Mouse (Mus musculus) adrenal gland, postnatal 4 days (tissue): ENCODE data around the gene Med24. TPM values are rescaled to one million over a fixed set of nuclear protein-coding genes. Genes with fewer than 3 reads are reported as not detected.

Source experiments
- DNase-seq, 2 experiments: peaks; one replicate each; pipeline ENCODE4 v3.0.0; 2021 to 2022; ENCODE audit warnings: low spot score in 2 of 2, mixed read lengths in 2 of 2
- total RNA-seq, 2 experiments: library from RNA; stranded (reverse); gene quantifications; 2 replicates each; pipeline ENCODE4 v1.2.3; 2021

Med24 gene
- total RNA-seq, 2 experiments from 2014 or later: 75.7 to 84.8 TPM

GRCm38 (mm10) chr11:98766346-98766745, 37.1 kb upstream of the Med24 start:
- no peak for DNase-seq

GRCm38 (mm10) chr11:98765421-98766309, 36.4 kb upstream of the Med24 start:
- no peak for DNase-seq

DNA sequence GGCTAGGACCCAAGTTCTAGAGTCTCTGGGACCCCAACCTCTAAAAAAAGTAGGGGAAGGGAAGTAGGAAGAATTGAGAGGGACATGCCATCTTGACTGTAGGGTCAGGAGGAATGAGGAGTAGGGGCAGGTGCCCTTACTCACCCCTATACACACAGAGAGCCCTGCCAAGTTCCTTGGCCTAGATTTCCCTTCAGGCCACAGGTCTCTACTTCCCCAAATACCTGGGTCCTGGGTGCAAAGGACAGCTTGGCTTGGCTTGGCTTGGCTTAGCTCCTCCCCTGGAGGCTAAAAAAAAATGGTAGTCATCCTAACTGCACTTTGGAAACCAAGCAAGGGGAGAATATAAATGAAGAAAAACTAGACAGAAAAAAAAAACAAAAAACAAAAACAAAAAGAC, 35.5 kb upstream of the Med24 start:
- DNase-seq: no peak

DNA sequence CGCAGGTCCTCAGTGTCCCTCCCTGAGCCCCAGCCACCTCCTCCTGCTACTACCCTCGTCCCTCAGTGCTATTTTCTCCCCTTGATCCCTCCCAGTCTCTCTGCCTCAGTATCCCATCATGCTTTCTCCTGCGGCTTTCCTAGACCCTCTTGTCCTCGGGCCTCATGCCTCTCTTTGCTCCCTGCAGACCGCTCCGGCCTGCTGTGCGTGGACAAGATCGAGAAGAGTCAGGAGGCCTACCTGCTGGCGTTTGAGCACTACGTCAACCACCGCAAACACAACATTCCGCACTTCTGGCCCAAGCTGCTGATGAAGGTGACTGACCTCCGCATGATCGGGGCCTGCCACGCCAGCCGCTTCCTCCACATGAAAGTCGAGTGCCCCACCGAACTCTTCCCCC, 34.9 kb upstream of the Med24 start:
- no peak for DNase-seq

DNA sequence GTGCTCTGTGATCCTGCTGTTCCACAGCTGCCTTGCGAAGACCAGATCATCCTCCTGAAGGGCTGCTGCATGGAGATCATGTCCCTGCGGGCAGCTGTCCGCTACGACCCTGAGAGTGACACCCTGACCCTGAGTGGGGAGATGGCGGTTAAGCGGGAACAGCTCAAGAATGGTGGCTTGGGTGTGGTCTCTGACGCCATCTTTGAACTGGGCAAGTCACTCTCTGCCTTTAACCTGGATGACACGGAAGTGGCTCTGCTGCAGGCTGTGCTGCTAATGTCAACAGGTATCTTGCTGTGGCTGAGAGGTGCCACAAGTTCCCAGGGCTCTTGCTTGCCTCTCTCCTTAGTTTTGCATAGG, 34.2 kb upstream of the Med24 start:
- DNase-seq: no peak

DNA sequence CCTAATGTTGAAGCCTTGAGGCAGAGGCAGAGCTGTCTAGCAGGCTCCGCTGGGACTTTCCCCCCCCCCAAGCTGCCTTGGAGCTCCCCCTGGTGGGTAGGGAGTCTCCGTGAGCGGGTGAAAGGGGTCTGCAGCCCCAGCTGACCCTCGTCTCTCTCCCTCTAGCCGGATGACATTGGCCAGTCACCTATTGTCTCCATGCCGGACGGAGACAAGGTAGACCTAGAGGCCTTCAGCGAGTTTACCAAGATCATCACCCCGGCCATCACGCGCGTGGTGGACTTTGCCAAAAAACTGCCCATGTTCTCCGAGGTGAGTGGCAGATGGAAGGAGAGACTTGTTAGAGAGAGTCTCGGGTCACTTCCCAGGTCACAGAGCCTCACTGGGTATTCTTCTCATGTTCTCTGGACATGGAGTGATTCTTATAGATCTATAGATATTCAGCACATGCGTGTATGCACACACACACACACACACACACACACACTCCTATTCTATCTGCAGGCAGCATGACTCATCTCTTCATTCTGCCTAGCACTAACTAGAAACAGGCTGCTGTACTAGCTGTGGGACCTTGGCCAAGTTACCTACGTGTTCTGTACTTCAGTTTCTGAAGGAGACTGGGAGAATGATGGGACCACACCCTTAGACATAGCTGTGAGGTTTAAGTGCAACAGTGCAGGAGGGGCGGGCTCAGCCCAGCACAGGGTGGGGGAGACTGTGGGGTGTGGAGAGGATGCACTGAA, 33.7 kb upstream of the Med24 start:
- DNase-seq: no peak

GRCm38 (mm10) chr11:98761939-98762338, 32.7 kb upstream of the Med24 start:
- no peak for DNase-seq

- DNase-seq: no peak
Measured at GRCm38 (mm10) chr11:98756711-98757110, 27.5 kb upstream of the Med24 start.

DNA sequence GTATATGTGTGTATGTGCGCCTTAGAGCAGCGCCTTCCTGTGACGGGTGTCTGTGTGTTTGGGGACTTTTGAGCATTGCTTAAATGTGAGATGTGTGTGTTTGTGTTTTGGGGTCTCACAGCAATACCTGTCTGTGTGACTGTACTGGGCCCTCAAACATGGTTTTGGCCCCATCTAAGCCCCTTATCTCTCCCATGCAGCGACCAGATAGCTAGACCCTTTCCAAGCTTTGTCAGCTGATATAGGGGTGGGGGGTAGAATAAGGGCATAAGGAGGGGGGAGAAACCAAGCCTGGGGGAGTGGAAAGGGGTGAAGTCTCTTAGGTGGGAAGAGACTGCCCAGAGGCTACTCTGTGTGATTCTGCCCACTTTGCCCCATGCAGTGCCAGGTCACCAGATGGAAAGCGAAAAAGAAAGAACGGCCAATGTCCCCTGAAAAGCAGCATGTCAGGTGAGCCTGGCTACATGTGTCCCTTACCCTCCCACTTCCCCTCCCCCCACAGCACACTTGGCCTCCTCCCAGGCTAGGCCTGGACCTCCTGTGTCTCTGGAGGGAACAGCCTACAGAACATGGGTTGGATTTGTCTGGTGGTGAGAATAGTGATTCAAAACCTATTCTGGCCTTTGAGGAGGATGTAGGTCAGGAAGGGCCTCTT, 26.6 kb upstream of the Med24 start:
- DNase-seq: no peak

DNA sequence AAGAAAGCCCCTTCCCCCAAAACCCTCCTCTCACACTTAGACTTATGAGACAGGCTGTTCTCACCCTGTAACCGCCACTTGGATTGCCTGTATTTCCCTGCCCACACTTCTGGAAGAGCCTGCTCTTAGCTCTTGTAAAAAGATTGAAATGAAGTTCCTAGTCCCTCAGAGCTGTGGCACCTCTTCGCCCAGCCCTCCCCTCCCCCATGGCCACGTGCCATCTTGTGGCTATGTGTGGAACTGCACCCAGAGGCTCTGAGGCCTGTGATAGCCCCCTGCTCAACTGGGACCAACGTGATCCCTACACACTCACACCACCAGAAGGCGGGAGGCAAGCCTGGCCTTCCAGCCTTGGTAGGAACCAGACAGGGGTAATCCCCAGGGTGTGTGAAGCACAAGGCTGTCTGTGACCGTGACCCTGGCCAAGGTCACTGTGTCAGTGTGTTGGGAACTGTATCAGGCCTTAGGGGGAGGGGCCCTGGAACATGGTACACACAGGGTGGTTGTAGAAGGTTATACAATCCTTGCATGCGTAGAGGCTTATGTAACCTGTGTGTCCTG, 25.5 kb upstream of the Med24 start:
- DNase-seq: peak in 1 of 2 experiments; percentile 70

DNA sequence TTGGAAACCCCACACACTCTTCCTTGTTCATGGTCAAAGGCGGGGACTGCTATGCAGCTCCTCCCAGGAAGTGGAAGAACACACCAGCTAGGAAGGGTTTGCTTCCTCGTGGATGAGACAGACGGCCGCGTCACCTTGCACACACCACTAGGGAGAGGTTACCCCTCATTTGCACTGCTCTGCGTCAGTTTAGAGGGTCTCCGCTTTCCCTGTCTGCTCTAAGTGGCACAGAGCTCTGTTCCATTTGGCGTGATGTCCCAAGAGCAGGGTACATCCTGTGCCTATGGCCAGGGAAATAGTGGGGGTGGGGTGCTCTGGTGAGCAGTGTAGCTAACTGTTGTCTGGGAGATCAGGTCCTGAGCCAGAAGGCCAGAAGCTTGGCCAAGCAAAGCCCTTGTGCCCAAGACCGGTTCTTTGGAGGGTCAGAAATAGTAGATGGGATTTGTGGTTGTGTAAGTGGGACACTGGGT, 25.0 kb upstream of the Med24 start:
- DNase-seq: no peak

DNA sequence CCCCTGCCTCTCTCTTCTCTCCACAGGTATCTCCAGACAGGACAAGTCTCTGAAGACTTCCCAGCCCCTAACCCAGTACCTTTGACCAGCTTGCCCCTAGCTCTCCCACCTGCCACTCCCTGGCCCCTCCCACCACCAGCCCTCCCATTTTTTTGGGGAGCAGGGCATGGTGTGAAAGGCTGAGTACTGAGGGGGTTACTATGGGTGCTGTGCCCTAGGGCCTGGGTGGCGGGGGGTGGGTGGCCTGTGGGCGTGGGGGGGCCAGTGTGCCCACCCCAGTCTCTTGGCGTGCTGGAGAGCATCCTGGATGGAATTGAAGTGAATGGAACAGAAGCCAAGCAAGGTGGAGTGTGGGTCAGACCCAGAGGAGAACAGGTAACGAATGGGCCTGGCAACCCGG, 24.0 kb upstream of the Med24 start:
- DNase-seq: no peak

GRCm38 (mm10) chr11:98752562-98753140, 23.4 kb upstream of the Med24 start:
- no peak for DNase-seq

GRCm38 (mm10) chr11:98751221-98751782, 22.1 kb upstream of the Med24 start:
- no peak for DNase-seq

GRCm38 (mm10) chr11:98750351-98751201, 21.3 kb upstream of the Med24 start:
- DNase-seq: peak in 1 of 2 experiments; percentile 67

GRCm38 (mm10) chr11:98749716-98750115, 20.5 kb upstream of the Med24 start:
- DNase-seq: no peak

DNA sequence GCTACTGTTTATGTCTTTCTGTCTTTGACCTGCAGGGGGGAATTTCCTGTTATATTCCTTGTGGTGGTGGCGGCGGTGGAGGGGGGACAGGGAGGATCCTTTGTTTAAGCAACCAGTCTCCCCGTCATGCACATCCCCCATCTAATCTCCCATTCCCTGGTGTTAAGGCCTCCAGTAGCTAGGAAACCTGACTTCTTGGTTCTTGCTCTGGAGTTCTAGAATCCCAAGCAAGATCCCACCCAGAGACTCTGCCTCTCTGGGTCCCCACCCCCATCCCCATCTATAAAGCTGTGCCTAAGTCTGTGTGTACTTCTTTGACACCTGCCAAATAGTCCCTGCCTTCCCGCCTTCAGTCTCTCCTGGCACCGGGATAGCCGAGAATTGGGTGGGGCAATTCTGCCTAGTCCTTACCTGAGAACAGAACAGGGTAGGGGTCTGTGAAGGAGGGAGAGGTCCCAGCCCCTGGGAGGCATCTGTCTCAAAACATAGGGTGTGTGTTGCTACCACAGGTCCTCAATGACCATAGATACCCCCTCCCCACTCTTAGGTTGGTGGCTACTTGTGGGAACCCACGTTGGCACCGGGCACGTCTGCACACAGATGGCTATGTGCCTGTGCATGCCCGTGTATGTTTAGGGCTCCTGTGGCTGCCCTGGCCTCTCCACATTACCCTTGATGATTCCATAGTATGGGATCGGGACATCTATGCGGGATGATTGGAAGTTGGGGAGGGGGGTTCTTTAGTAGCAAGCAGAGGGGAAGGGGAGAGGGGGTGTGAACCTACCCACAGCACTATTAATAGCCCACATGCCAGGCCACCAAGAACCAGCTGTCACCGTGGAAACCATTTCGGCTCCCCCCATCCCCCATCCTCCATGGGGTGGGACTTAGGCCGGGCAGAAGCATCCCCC, 19.5 kb upstream of the Med24 start:
- DNase-seq: no peak

GRCm38 (mm10) chr11:98747804-98748505, 18.7 kb upstream of the Med24 start:
- DNase-seq: no peak
